Mouse (Mus musculus): ENCODE data around the gene Gm38655. TPM values are rescaled to one million over a fixed set of nuclear protein-coding genes. Genes with fewer than 3 reads are reported as not detected.

Gm38655 gene
- polyA plus RNA-seq, 1 experiment from 2014 or later, result 7.0 TPM

GRCm38 (mm10) chr17:25184129-25184691 is 8.9 kb upstream of the Gm38655 start, which contains the start of gene BC003965:
Gene BC003965 (plus strand): TSS chr17:25184554.
- under 1% methylated on average over 50 of the region's 50 CpGs for WGBS
- H3K9me3 ChIP-seq (replicated peaks; ENCODE audit: control insufficient read depth, low read length), result no peaks in the 10 kb centered on the region

DNA sequence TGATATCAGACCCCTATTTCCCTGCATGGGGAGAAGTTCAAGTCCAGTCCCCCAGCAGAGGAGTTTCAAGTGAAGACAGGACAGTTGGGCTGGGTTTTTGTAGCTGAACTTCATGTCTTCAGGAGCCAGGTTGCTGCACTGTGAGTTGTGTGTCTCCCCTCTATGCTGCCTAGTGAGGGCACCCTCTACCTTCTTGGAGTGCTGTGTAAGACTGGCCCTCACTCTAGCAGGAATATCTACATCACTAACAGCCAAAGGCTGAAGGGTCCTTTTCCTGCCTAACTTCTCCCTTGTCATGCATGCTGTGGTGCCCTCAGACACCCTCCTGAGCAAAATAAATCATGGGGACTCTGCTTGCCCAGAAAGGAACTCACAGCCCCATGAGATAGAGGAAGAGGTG is 8.0 kb upstream of the Gm38655 start:
- Histone ChIP-seq H3K4me1 (ENCODE audit: control insufficient read depth, insufficient read depth, low read length) (peaks cover 17% of the 10 kb centered on the region), H3K36me3 (ENCODE audit: control insufficient read depth, insufficient read depth, low read length) (no peaks in the 10 kb centered on the region), H3K9ac (ENCODE audit: low read length) (peak overlapping the region; percentile 79), H3K9me3 (replicated peaks; ENCODE audit: control insufficient read depth, low read length) (no peaks in the 10 kb centered on the region), H3K4me2 (ENCODE audit: low read depth, low read length) (peak overlapping the region; percentile 85; the same call in 1 of the 2 replicates), H3K27me3 (ENCODE audit: control insufficient read depth, insufficient read depth, low read length) (no peaks in the 10 kb centered on the region), H3K4me3 (replicated peaks; ENCODE audit: low read length) (peak overlapping the region; percentile 86), H3K27ac (ENCODE audit: low read length) (no peak overlapping the region)
- ATAC-seq (ENCODE audit: insufficient read depth, low FRiP score), result no peak

More at GRCm38 (mm10) chr17:25184129-25184691, 8.9 kb upstream of the Gm38655 start, which contains the start of gene BC003965:
- Histone ChIP-seq H3K4me1 (ENCODE audit: control insufficient read depth, insufficient read depth, low read length) (peaks cover 18% of the 10 kb centered on the region), H3K4me3 (replicated peaks; ENCODE audit: low read length) (peak within 1 kb of the TSS; percentile 86), H3K4me2 (ENCODE audit: low read depth, low read length) (peak within 1 kb of the TSS; percentile 96), H3K27ac (ENCODE audit: low read length) (peak within 1 kb of the TSS; percentile 88), H3K9ac (ENCODE audit: low read length) (peak within 1 kb of the TSS; percentile 79), H3K27me3 (ENCODE audit: control insufficient read depth, insufficient read depth, low read length) (no peaks in the 10 kb centered on the region), H3K36me3 (ENCODE audit: control insufficient read depth, insufficient read depth, low read length) (no peaks in the 10 kb centered on the region)
- ATAC-seq (ENCODE audit: insufficient read depth, low FRiP score), result peak; percentile 88

DNA sequence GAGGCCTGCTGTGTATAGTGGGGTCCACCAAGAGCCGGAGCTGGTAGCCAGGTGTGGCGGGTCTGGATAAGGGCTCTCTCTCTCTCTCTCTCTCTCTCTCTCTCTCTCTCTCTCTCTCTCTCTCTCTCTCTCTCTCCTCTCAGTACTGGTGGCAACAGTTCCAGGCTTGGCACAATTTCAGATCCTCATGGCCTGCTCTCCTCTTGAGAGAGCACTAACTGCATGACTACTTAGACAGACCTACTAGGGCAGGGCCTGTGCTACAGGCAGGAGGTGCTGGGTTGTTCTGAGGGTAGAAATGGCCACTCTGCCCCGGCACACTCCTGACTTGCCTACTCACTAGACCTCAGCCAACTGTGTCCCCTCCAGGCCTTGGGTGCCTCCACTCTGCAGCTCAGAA is 2.7 kb downstream of the Gm38655 start:
- Histone ChIP-seq H3K4me2 (ENCODE audit: low read depth, low read length) (no peak overlapping the region), H3K27ac (ENCODE audit: low read length) (no peak overlapping the region), H3K36me3 (ENCODE audit: control insufficient read depth, insufficient read depth, low read length) (no peaks in the 10 kb centered on the region), H3K27me3 (ENCODE audit: control insufficient read depth, insufficient read depth, low read length) (no peaks in the 10 kb centered on the region), H3K9me3 (replicated peaks; ENCODE audit: control insufficient read depth, low read length) (no peaks in the 10 kb centered on the region), H3K4me3 (replicated peaks; ENCODE audit: low read length) (no peak overlapping the region), H3K4me1 (ENCODE audit: control insufficient read depth, insufficient read depth, low read length) (no peaks in the 10 kb centered on the region), H3K9ac (ENCODE audit: low read length) (no peak overlapping the region)
- ATAC-seq (ENCODE audit: insufficient read depth, low FRiP score), result no peak
- WGBS, result 79% methylated on average over 3 of the region's 3 CpGs

GRCm38 (mm10) chr17:25169706-25170105 is 5.6 kb downstream of the Gm38655 start:
- H3K4me3 ChIP-seq (replicated peaks; ENCODE audit: low read length), result no peak overlapping the region
- no peaks in the 10 kb centered on the region for H3K36me3 ChIP-seq (ENCODE audit: control insufficient read depth, insufficient read depth, low read length)
- no peaks in the 10 kb centered on the region for H3K27me3 ChIP-seq (ENCODE audit: control insufficient read depth, insufficient read depth, low read length)
- peaks cover 5% of the 10 kb centered on the region; the same call in 1 of the 2 replicates for H3K4me1 ChIP-seq (ENCODE audit: control insufficient read depth, insufficient read depth, low read length)
- H3K9me3 ChIP-seq (replicated peaks; ENCODE audit: control insufficient read depth, low read length), result no peaks in the 10 kb centered on the region
- H3K9ac ChIP-seq (ENCODE audit: low read length), result no peak overlapping the region
- no peak for ATAC-seq (ENCODE audit: insufficient read depth, low FRiP score)
- H3K27ac ChIP-seq (ENCODE audit: low read length), result no peak overlapping the region
- no peak overlapping the region for H3K4me2 ChIP-seq (ENCODE audit: low read depth, low read length)
- WGBS, result 93% methylated on average over 2 of the region's 2 CpGs

GRCm38 (mm10) chr17:25165970-25166671 is 9.2 kb downstream of the Gm38655 start:
- ATAC-seq (ENCODE audit: insufficient read depth, low FRiP score), result no peak
- H3K9me3 ChIP-seq (replicated peaks; ENCODE audit: control insufficient read depth, low read length), result no peaks in the 10 kb centered on the region
- 32% methylated on average over 6 of the region's 6 CpGs for WGBS
- H3K4me1 ChIP-seq (ENCODE audit: control insufficient read depth, insufficient read depth, low read length), result peaks cover 5% of the 10 kb centered on the region; the same call in 1 of the 2 replicates
- no peak overlapping the region for H3K27ac ChIP-seq (ENCODE audit: low read length)
- no peaks in the 10 kb centered on the region for H3K27me3 ChIP-seq (ENCODE audit: control insufficient read depth, insufficient read depth, low read length)
- no peaks in the 10 kb centered on the region for H3K36me3 ChIP-seq (ENCODE audit: control insufficient read depth, insufficient read depth, low read length)
- no peak overlapping the region for H3K4me2 ChIP-seq (ENCODE audit: low read depth, low read length)
- no peak overlapping the region; the same call in 1 of the 2 replicates for H3K9ac ChIP-seq (ENCODE audit: low read length)
- H3K4me3 ChIP-seq (replicated peaks; ENCODE audit: low read length), result no peak overlapping the region

DNA sequence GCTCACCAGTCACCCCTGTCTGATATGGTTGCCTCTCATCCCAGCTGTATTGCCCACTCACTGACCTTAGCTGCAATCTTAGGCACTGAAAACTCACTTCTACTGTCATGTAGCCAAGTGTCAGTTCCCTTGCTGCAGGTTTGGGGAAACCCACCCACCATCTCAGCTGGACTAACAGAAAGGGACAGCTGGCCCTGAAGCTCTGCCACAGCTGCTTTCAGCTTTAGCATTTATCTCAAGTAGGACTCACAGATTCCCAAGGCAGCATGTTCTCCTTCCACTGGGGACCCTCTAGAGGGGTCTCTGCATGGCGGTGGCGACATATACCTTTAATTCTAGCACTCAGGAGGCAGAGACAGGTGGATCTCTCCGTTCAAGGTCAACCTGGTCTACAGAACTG is 10.5 kb downstream of the Gm38655 start:
- 80% methylated on average over 3 of the region's 3 CpGs for WGBS
- Histone ChIP-seq H3K27me3 (ENCODE audit: control insufficient read depth, insufficient read depth, low read length) (no peaks in the 10 kb centered on the region), H3K4me2 (ENCODE audit: low read depth, low read length) (no peak overlapping the region), H3K4me1 (ENCODE audit: control insufficient read depth, insufficient read depth, low read length) (peaks cover 5% of the 10 kb centered on the region; the same call in 1 of the 2 replicates), H3K4me3 (replicated peaks; ENCODE audit: low read length) (no peak overlapping the region), H3K9me3 (replicated peaks; ENCODE audit: control insufficient read depth, low read length) (no peaks in the 10 kb centered on the region), H3K36me3 (ENCODE audit: control insufficient read depth, insufficient read depth, low read length) (peaks cover 3% of the 10 kb centered on the region; the same call in 1 of the 2 replicates), H3K9ac (ENCODE audit: low read length) (no peak overlapping the region), H3K27ac (ENCODE audit: low read length) (no peak overlapping the region)
- no peak for ATAC-seq (ENCODE audit: insufficient read depth, low FRiP score)

- no peak overlapping the region for H3K4me3 ChIP-seq (replicated peaks; ENCODE audit: low read length)
- H3K4me2 ChIP-seq (ENCODE audit: low read depth, low read length), result no peak overlapping the region
- no peaks in the 10 kb centered on the region for H3K9me3 ChIP-seq (replicated peaks; ENCODE audit: control insufficient read depth, low read length)
- H3K36me3 ChIP-seq (ENCODE audit: control insufficient read depth, insufficient read depth, low read length), result peaks cover 4% of the 10 kb centered on the region; the same call in 1 of the 2 replicates
- H3K27me3 ChIP-seq (ENCODE audit: control insufficient read depth, insufficient read depth, low read length), result no peaks in the 10 kb centered on the region
- H3K4me1 ChIP-seq (ENCODE audit: control insufficient read depth, insufficient read depth, low read length), result peaks cover 5% of the 10 kb centered on the region; the same call in 1 of the 2 replicates
- peak; percentile 52; the same call in 1 of the 2 replicates for ATAC-seq (ENCODE audit: insufficient read depth, low FRiP score)
- H3K9ac ChIP-seq (ENCODE audit: low read length), result no peak overlapping the region; the same call in 1 of the 2 replicates
- 0 out of 2 replicates have a peak overlapping the region, but pooled peaks have one; percentile 1 for H3K27ac ChIP-seq (ENCODE audit: low read length)
- WGBS, result 65% methylated on average over 7 of the region's 7 CpGs
These were observed 11.9 kb downstream of the Gm38655 start for GRCm38 (mm10) chr17:25163387-25163786.

DNA sequence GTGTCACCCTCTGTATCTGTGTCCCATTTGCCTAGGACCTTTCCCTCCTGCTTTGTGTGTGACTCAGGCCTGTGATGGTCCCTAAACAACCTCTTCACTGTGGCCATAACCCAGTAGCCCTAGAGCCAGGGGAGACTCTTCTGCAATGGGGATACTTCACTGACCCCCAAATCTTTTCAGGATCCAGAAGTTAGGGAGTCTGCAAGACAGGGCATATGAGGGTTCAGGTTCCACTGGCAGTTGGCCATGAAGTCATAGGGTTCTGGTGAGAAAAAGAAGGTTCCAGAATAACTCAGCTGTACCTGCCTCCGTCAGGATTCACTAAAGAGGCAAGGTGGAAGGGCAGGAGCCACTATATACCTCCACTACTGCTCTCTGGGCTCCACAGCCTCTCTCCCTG is 13.1 kb downstream of the Gm38655 start, which contains the start of gene Ccdc154:
Ccdc154 (plus strand) TSS at position 301 of the 400 bp plus-strand sequence.
- H3K27me3 ChIP-seq (ENCODE audit: control insufficient read depth, insufficient read depth, low read length), result no peaks in the 10 kb centered on the region
- H3K4me1 ChIP-seq (ENCODE audit: control insufficient read depth, insufficient read depth, low read length), result peaks cover 5% of the 10 kb centered on the region; the same call in 1 of the 2 replicates
- H3K36me3 ChIP-seq (ENCODE audit: control insufficient read depth, insufficient read depth, low read length), result peaks cover 4% of the 10 kb centered on the region
- H3K4me3 ChIP-seq (replicated peaks; ENCODE audit: low read length), result no peak within 1 kb of the TSS
- H3K27ac ChIP-seq (ENCODE audit: low read length), result 0 out of 2 replicates have a peak within 1 kb of the TSS, but pooled peaks have one; percentile 1
- no peak within 1 kb of the TSS for H3K9ac ChIP-seq (ENCODE audit: low read length)
- H3K4me2 ChIP-seq (ENCODE audit: low read depth, low read length), result no peak within 1 kb of the TSS
- WGBS, result 95% methylated on average over 1 of the region's 1 CpGs
- no peak for ATAC-seq (ENCODE audit: insufficient read depth, low FRiP score)
- H3K9me3 ChIP-seq (replicated peaks; ENCODE audit: control insufficient read depth, low read length), result no peaks in the 10 kb centered on the region

- Histone ChIP-seq H3K4me1 (ENCODE audit: control insufficient read depth, insufficient read depth, low read length) (no peaks in the 10 kb centered on the region), H3K4me2 (ENCODE audit: low read depth, low read length) (no peak overlapping the region), H3K4me3 (replicated peaks; ENCODE audit: low read length) (no peak overlapping the region), H3K27ac (ENCODE audit: low read length) (no peak overlapping the region), H3K27me3 (ENCODE audit: control insufficient read depth, insufficient read depth, low read length) (no peaks in the 10 kb centered on the region), H3K9ac (ENCODE audit: low read length) (no peak overlapping the region), H3K36me3 (ENCODE audit: control insufficient read depth, insufficient read depth, low read length) (no peaks in the 10 kb centered on the region), H3K9me3 (replicated peaks; ENCODE audit: control insufficient read depth, low read length) (no peaks in the 10 kb centered on the region)
- ATAC-seq (ENCODE audit: insufficient read depth, low FRiP score), result no peak
- WGBS, result 62% methylated on average over 4 of the region's 4 CpGs
These were observed 35.3 kb downstream of the Gm38655 start for GRCm38 (mm10) chr17:25139960-25140359.
